Mouse (Mus musculus) central nervous system, embryonic 18 days (tissue): ENCODE measurements around the gene Mecr. TPM values are rescaled to one million over a fixed set of nuclear protein-coding genes. Genes with fewer than 3 reads are reported as not detected.

Experiments used
- polyA plus RNA-seq: library from polyadenylated mRNA; depleted of rRNA; stranded (reverse); fragments of >200 nt; gene quantifications from 2 replicates; pipeline ENCODE4 v1.2.3, GENCODE M21; 2012; rRNA removed

The Mecr gene
- 32.1 and 34.1 TPM in 2 replicates for polyA plus RNA-seq

GRCm38 (mm10) chr4:131843290-131843743 lies at the start of gene Mecr:
TSS of gene Mecr (plus strand) at chr4:131843470.

GRCm38 (mm10) chr4:131837872-131838524 lies 5.3 kb upstream of the Mecr start, which contains the start of gene Ptpru:
TSS of gene Ptpru (minus strand) at chr4:131838288.

GRCm38 (mm10) chr4:131873293-131874168 lies 30.3 kb downstream of the Mecr start, which contains the start of gene Srsf4:
TSS of gene Srsf4 (plus strand) at chr4:131873617.

Other genes with a start within 250 kb of the Mecr start
- gene Ptpru, start 5.2 kb upstream of the Mecr start, polyA plus RNA-seq: 36.9 and 39.8 TPM in 2 replicates
- gene Srsf4, start 30.1 kb downstream of the Mecr start, polyA plus RNA-seq: 82.0 and 89.3 TPM in 2 replicates
- gene Tmem200b, start 78.3 kb downstream of the Mecr start, polyA plus RNA-seq: 0.58 and 1.1 TPM in 2 replicates
- not detected in 2 replicates for gene Gm10300, start 231.2 kb downstream of the Mecr start, polyA plus RNA-seq
- 62.9 and 63.9 TPM in 2 replicates for gene Epb41, start 231.9 kb downstream of the Mecr start, polyA plus RNA-seq